Mouse (Mus musculus) left cerebral cortex, adult 9 months (tissue): Measurements from ENCODE around the gene Nuak1.

Experiments
- DNase-seq, 2 experiments: peaks; one replicate each; pipeline ENCODE4 v3.0.0; 2022; ENCODE audit warnings: low spot score in 2 of 2

The Nuak1 gene

GRCm38 (mm10) chr10:84447411-84447821 is 7.0 kb upstream of the Nuak1 start:
- DNase-seq, result no peak

DNA sequence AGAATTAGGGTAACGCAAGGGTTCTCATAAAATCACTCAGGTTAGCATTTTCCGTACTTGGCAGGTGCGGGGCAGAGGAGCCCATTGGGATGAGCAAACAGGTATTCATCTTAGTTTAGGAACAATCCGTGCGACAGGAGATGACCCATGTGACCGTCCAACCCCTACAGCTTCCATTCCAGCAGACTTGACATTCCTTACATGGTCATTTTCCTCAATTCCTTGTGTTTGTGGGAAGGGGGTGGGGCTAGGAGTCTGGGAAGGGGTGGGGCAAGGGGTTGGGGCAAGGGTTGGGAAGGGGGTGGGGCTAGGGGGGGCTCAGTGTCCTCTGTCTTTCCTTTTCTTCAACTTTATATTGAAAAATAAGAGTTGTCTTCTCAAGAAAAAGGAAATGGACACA is 6.3 kb upstream of the Nuak1 start:
- no peak for DNase-seq

DNA sequence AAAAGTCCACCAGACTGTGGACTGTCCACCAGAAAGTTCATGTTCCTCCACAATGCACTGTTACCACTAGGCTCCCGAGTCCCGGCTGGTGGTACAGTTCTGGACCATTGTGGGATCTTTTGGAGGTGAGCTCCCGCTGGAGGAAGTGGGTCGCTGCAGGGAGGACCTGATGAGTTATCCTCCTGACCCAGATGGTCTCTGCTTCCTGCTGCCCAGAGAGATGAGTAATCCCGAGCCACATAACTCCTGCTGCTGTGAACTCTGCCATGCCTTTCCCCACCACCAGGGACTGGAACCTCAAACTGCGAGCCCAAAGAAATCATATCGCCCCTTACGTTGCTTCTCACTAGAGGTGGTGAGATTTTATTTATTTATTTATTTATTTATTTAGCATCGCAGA is 4.0 kb upstream of the Nuak1 start:
- DNase-seq, result no peak

GRCm38 (mm10) chr10:84441846-84442245 is 1.4 kb upstream of the Nuak1 start:
- DNase-seq, result no peak

DNA sequence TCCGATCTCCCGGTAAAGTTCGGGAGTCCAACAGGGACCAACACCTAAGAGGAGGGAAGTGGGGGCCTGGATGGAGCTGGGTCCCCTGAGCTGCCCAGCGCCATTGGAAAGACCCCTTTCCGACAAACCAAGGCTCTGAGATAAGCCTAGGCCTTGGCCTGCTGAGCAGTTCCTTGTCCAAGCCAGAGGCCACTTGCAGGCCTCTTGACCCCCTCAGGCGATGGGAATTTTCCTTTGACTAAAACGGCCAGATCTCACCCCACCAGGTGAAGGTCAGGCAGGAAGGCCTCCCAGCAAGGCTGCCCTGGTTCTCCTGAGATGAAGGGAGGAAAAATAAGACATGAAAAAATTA is 1.0 kb upstream of the Nuak1 start:
- no peak for DNase-seq

GRCm38 (mm10) chr10:84440181-84440540 is 236 bp downstream of the Nuak1 start:
- DNase-seq, result no peak

DNA sequence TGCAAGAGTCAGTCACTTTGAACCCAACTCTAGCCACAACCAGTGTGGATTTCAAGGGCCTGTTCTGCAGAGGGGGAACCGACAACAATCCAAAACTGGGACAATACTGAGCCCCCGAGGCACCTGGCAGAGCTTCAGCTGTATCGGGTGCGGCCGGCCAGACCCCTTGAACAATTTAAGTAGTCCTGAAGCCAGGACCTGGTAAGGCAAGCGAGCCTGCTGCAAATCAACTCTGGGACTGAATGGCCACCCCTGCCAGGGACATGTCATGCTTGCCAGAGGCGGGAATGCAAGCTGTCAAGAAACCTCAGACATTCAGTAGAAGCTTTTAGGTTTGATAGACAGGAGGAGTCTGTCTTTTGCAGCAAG is 1.2 kb downstream of the Nuak1 start:
- DNase-seq, result peak in 1 of 2 experiments; percentile 11

- DNase-seq, result peak in 1 of 2 experiments; percentile 9
These were observed 1.8 kb downstream of the Nuak1 start for GRCm38 (mm10) chr10:84438466-84439227.

GRCm38 (mm10) chr10:84438049-84438422 is 2.4 kb downstream of the Nuak1 start:
- DNase-seq, result peak; percentile 91 to 99

DNA sequence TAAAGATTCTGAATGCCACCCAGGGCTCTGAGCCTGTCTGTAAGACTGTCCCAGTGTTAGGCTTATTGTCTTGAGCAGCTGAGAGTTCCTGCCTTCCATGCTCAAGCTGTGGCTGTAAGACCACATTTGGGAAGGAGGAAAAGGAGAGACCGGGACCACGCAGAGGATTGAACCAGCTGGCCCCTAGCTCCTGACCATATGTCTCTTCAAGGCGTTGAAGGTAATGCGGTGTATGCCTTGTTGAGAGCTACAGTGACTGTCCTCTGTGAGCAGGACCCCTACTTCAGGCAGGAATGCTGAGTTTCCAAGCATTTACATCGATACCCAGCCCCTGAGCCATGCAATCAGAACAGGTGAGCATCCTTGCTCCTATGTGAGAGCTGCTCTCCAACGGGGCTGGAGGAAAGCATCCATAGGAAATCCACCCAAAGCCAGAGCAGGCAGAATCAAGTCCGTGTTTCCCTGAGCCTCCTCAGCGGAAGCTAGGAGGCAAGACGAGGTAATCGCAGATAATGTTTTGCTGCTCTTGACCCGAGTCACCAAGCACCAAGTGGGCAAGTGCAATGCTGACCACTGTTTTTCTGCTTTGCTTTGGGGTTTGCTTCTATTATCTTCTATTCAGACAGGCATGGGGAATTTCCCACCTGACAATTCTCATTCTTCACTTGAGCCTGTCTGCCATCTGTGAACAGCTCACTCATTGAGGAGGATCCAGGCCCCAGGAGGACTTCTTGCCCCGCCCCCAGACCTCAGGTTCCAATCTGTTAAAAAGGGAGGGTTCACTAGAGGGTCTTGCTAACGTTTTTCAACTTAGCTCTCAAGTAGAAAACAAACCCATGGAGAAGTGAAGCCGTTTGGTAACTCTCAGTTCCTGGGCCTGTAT is 3.0 kb downstream of the Nuak1 start:
- no peak for DNase-seq

DNA sequence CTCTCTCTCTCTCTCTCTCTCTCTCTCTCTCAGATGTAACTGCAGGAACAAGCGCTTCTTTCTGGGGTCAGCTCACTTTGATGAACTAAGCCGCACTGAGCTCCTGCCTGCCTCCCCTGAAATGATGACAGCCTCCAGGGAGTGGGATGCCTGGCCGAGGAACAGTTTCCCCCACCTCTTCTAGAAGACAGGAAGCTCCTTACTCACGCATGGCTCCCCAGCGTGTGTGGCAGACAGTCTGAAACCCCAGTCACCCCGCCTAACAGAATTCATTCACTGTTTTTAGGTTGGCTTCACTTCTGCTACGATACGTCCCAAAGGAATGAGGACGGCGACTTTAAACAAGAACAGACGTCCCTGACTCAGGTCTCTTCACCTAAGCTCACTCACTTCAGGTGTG is 4.5 kb downstream of the Nuak1 start:
- DNase-seq, result no peak

DNA sequence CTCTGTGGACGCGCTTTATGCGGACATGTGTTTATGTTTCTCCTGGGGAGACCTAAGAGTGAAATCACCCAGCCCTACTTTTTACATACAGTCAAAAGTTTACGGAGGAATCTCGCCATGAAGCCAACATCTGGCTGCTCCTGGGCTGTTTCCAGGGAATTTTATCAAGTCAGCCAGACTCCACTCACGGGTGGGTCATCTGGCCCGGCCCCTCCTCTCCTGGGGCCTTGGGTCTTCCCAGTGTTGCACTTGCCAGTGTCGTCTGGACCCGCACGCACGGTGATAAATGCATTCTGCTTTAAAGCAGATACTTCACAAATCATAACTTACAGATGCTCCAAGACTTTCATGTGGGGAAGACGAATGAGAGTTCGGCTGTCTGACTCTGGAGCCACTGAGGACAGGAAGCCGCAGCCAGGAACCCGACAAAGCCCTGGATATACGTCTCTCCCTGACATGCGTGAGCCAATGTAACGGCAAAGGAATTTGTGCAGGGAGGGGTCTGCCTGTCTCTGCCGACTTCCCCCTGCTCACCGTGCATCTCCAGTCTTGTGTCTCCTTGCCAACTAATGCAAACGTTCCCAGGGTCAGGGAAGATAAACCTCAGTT is 7.1 kb downstream of the Nuak1 start:
- DNase-seq, result no peak

- no peak for DNase-seq
These were observed 16.0 kb downstream of the Nuak1 start for GRCm38 (mm10) chr10:84424374-84424773.

- DNase-seq, result no peak
These were observed 16.5 kb downstream of the Nuak1 start for GRCm38 (mm10) chr10:84423903-84424302.

DNA sequence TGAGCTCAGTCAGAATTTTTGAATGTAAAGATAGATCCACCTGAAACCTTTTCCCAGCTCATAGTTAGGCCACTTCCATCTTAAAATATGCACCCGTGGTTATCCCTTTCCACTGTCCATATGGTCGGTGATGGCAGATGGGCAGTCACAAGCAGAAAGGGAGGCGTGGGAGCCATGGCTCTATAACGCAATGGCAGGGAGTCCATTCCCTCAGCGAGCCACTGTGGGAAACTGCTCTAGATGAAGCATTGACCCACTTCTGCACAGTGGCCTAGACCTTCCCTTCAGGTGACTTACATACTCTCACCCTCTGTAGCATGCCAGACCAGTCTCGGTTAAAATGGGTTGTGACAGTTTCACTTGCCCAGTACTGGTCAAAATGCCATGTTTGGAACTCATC is 19.8 kb downstream of the Nuak1 start:
- no peak for DNase-seq

- DNase-seq, result no peak
These were observed 22.0 kb downstream of the Nuak1 start for GRCm38 (mm10) chr10:84418421-84418820.

GRCm38 (mm10) chr10:84416752-84417151 is 23.6 kb downstream of the Nuak1 start:
- DNase-seq, result no peak

DNA sequence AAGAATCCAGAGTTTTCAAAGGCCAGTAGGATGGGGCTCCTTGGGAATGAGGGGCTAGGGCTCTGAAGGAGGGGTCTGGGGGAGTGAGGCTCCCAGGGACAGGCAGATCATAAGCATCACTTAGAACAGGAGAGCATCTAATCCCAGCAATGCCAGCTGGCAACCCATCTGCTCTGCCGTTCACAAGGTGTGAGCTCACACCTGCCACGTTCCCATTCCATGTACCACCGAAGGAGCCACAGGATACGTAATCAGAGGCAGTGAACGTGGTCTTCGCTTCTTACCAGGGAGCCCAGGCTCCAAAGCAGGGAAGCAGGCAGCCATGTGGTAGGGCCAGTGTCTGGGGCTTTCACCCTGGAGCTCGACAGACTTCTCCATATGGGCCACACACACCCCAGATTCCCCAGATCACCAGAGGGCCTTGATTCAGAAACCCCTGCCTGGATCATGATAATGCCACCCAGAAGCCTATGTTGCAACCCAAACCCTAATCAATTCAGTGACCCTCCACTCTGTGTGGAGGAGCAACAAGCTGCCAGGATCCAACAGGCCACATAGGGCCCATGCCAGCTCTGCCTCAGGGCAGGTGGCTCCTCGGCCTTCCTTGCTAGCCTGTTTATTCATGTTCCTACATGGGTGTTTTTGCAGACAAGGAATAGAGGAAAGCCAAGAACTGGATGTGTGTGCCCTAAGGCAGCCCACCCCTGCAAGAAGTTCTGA is 25.3 kb downstream of the Nuak1 start:
- no peak for DNase-seq

DNA sequence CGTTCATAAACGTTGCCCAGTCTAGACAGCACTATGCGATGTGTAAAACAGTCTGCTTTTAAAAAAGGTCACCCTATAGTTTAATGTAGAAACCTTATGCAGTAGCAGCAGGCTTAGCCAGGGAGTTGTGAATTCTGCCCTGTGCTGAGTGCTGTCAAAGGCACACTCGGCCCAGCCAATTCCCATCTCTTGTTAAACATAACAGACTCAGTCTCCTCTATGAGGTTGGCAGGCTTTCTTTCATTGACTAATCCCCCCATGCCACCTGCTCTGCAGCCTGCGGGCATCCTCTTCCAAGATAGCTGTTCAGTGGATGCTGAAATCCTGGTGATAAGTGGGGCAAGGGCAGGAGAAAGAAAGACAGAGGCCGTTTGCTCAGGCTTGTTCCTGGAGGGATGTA is 27.1 kb downstream of the Nuak1 start:
- no peak for DNase-seq

GRCm38 (mm10) chr10:84412326-84412962 is 28.0 kb downstream of the Nuak1 start:
- DNase-seq, result no peak
